Mouse (Mus musculus): ENCODE measurements at regions not wholly inside any gene's neighbourhood (a gene's known extent, or its start where the extent isn't known, plus 50 kb on each side); places are given as distances from the start of the nearest gene placed in this dataset.

DNA sequence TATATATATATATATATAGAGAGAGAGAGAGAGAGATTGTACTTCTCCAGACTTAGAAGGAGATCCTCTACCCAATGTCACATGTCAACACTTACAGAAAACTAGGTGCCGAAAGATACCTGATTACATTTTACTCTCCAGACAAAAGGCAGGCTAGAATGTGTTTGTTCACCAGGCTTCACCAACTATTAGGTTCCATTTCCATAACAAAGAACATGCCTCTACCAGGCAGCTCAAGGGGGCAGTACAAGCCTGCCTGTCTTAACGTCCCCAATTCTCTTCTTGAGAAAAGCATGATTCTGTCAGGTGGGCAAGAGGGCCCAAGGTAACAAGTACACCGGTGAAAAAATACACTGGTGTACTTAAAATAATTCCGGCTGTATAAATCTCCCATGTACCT is 72.8 kb upstream of the Med14 start:
- no peak for DNase-seq

DNA sequence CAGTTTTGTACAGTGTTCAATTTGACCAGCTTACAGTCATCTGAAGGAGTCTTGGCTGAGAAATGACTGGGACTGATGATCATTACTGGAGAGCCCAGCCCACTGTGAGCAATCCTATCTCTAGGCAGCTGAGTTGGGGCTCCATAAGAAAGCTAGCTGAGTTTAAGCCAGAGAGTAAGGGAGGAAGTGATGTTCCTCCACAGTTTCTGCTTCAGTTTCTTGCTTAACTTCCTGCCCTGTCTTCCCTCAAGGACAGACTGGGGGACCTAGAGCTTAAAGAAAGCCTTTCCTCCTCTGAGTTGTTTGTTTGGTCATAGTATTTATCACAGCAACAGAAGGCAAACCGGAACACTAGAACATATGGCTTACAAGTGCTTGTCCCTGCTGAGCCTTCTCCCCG is 70.8 kb upstream of the Med14 start:
- no peak for DNase-seq

DNA sequence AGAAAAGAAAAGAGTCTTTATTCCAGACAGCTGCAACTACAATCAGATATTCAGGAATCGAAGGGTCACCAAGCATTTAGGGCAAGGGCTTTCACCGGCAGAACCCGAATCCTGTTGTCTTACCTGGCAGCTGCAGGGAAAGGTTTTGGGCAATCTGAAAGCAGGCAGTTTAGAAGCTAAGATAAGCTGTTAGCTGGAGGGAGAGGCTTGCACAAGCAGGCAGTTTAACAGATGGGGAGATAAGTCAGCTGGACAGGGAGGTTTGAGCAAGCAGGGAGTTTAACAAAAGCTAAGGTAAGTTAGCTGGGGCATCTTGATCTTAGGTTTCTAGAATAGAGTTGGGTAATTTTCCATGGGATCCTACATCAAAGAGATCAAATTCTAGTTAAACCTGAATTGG is 67.3 kb upstream of the Med14 start:
- DNase-seq: no peak

DNA sequence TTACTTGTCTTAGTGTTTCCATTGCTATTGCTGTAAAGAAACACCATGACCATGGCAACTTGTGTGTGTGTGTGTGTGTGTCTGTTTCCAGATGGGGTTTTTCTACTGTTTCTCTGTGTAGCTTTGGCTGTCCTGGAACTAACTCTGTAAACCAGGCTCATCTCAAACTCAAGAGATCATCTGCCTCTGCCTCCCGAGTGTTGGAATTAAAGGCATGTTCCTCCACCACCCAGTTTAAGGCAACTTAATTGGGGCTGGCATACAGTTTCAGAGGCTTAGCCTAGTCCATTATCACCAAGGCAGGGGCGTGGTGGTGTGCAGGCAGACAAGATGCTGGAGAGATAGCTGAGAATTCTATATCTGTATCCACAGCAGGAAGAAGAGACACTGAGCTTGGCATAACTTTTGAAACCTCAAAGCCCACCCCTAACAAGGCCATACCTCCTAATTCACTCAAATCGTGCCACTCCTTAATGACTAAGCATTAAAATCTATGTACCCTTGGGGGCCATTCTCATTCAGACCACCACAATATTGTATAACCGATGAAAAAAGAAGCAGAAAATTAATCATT is 65.5 kb upstream of the Med14 start:
- DNase-seq: no peak

DNA sequence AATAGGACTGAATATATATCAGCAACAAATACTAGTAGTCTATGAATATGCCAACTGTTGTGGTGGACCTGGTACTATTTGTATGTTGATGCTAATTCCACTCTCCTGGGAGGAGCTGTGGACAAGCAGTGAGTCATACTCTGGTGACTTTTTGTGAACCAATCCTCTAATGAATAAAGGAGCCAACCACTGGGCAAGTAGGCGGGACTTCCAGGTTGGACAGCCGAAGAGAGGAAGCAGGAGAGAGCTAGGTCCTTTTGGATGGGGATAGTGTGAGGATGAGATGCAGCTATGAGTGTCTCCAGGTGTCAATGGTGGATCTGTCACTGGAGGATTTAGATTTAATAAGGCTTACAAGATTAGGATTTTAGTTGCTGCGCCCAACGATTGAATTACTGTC is 64.8 kb upstream of the Med14 start:
- DNase-seq: no peak

- no peak for DNase-seq
Measured at GRCm38 (mm10) chrX:12825262-12825661, 63.4 kb upstream of the Med14 start.

GRCm38 (mm10) chrX:12824497-12824896 is 62.6 kb upstream of the Med14 start:
- no peak for DNase-seq

- DNase-seq: no peak
Measured at GRCm38 (mm10) chrX:12822777-12823176, 60.9 kb upstream of the Med14 start.

- no peak for DNase-seq
Measured at GRCm38 (mm10) chrX:12813083-12813660, 51.3 kb upstream of the Med14 start.

Measured in right cerebral cortex, postnatal 14 days (tissue).